Mouse (Mus musculus): ENCODE data around the gene Sppl2b.
"Not testable (repeated sequence)": the region's sequence is repeated elsewhere in the genome, so short reads cannot be mapped to it uniquely, and the experiment has no call there.

Gene Sppl2b

DNA sequence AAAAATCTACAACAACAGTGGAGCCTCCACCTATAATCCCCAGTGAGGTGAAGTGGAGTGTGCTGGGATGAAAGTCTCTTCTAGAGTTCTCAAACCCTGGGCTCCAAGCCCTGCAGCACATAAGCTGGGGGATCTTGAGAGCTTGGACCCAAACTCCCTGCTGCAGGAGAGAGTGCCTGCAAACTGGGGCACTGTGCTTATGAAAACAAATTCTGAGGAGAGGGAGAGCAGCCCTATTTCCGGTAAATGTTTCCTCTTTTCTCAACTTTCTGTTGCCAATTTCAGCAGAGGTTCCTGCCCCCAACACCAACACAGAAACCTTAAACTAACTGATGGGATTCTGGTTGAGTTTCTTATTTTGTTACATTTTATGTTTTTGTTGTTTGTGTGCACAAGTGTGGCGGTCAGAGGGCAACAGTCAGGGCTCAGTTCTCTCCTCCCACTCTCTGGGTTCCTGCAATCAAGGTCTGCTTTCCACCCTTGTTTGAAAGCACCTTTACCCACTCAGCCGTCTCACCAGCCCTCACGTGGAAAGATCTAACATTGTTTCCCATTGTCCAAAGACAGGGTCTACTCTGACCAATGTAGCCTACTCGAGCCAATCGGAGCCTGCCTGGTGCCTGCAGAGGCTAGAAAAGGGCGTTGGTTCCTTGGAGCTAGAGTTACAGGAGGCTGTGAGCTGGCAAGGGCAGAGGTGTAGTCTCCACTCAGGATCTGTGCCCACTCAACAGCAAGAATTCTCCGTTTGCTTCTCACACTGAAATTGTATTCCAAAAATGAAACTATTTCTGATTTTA lies 31.0 kb upstream of the Sppl2b start:
- no peak for DNase-seq (ENCODE audit: low spot score)

DNA sequence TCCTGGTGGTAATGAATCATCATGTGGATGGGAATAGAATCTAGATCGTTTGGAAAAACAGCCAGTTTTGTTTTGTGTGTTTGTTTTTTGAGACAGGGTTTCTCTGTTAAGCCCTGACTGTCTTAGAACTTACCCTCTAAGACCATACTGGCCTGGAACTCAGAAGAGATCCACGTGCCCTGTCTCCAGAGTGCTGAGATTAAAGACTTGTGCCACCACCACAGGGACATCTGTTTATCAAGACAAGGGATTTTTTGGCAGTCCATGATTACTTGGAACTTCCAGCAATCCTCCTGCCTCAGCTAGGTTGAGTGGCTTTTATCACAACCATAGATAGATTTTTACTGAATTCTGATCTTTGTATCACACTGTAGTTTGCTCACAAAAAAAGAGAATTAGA lies 30.2 kb upstream of the Sppl2b start:
- DNase-seq (ENCODE audit: low spot score) = no peak

DNA sequence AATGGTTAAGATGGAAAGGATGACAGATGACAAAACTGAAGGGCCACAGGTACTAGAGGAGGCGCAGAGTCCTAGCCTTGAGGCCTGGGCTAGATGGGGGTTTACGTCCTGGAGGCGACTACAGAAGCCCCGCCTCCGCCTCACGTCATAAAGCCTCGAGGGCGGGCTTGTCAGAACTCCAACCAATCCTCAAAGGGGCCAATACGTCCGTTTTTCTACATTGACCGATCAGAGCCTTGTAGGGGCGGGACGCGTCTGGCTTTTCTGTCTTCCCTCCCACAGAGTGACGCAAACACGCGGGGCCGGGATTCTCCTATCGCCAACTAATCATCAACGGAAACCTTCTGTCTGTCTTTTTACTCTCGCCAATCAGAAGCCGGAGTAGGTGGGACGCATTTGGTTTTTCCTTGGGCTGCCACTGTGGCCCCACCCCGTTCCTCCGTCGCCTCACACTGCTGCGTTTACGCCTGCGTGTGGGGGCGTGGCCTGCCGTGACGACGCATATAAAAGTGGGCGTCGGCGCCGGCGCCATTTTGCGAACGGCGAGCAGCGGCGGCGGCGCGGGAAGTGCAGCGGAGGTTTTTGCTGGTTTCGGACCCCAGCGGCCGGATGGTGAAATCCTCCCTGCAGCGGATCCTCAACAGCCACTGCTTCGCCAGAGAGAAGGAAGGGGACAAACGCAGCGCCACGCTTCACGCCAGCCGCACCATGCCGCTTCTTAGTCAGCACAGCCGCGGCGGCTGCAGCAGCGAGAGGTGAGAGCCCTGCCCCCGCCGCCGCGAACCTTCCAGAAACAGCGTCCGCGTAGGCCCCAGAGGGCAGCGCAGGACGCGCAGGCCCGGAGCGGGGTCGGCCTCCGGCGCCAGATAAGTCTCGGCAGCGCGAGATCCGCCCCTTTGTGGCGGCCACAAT lies 28.7 kb upstream of the Sppl2b start, which contains the start of gene Oaz1:
Oaz1 (plus strand) TSS at position 506 of the 912 bp plus-strand sequence.
- DNase-seq (ENCODE audit: low spot score) = peak; percentile 99

DNA sequence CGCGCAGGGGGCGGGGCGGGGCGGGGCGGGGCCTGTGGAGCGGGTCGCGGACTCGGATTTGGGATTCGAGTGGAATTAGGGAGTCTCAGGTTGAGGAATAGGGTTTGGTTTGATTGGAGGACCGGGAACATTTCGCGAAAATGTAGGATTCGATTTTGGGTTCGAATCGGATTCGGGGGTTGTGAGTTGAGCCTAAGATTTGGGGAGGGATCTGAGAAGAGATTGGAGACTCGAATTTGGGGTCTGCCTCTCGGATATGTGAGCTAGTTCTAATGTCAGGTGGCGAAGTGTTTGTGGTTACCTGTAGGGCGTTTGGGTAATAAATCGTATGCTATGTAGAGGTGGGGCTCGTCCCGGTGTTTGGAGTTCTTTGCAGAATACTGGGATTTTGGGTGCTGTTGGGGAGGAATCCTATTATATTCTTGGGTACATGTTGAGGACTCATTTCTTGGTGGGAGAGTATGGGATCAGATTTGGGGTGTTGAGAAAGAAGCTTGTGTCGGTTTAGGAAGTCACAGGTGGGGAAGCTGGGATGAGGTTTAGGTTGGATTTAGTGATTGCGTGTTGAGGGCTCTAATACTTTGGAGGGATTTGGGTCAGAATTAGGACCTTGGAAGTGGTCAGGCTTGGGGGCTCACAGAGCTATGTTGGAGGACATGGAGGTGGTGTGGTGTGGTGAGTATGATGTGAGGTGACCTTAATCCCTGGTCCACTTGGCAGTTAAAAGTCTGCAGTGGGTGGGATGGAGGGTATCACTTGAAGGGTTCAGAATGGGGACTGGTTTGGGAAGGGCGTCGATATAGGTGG lies 27.8 kb upstream of the Sppl2b start:
- no peak for DNase-seq (ENCODE audit: low spot score)

DNA sequence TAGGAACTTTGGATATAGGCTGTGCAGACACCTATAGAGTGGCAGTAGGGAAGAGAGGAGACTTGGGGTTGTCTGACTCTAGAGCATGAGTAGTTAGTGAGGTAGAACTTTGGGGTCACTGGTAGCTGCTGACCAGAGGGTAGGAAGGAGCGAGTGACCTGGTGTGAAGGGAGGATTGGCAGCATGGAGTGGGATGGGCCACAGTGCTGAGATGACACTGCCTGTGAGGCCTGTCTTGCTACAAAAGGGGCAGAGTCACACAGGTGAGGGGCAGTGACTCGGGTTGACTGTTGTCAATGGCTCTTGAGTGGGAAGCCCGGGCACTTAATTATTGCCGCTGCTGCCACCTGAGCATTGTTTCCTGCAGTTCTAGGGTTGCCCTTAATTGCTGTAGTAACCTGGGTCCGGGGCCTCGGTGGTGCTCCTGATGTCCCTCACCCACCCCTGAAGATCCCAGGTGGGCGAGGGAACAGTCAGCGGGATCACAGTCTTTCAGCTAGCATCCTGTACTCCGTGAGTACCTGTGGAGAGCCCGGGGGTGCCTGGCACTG lies 27.1 kb upstream of the Sppl2b start:
- DNase-seq (ENCODE audit: low spot score) = no peak

DNA sequence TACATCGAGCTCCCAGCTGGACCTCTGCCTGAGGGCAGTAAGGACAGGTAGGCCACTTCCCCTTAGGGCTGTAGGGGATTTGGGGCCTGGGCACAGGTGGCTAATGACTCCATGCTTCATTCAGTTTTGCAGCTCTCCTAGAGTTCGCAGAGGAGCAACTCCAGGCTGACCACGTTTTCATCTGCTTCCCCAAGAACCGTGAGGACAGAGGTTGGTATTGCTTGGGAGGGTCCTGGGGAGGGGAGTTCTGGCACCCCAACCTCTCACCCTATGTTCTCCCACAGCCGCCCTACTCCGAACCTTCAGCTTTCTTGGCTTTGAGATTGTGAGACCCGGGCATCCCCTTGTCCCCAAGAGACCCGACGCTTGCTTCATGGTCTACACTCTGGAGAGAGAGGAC lies 26.5 kb upstream of the Sppl2b start:
- not testable (repeated sequence) for DNase-seq (ENCODE audit: low spot score)

DNA sequence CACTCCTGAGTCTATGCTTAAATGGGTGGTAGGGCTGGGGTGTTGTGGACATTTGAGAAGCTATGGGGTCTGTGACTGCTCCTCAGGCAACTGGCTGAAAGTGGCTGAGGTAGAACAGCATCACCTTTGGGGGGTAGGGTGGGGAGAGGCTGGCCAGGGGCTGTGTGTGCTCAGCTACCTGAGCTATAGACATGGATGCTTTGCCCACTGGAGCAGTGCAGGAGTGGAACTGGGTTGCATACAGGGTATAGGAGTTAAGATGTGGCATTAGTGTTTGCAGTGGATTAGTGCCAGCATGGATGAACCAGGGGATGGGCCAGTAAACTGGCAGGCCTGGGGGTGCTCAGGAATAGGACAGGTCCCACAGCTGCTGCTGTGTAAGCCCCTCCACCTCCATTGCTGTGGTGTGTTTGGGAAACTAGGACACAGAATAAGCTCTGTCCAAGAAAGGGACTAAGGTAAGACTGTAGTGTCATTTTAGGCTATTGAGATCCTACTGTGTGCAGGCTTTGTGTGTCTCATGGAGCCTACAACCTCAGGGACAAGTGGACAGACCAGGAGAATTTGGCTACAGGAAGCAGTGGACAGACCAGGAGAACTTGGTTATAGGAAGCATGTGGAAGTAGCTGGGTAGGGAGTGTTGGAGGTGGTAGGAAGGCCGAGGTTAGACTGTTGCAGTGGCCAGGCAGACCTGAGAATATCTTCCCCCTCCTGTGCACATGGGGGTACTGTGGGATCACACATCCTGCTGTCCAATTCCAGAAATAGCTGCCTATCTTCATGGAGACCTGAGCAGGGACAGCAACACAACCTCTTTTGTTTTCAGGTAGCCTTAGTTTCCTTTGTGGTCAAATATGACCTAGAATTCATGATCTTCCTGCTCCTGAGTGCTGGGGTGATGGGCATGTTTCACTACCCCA lies 25.5 kb upstream of the Sppl2b start:
- no peak for DNase-seq (ENCODE audit: low spot score)

DNA sequence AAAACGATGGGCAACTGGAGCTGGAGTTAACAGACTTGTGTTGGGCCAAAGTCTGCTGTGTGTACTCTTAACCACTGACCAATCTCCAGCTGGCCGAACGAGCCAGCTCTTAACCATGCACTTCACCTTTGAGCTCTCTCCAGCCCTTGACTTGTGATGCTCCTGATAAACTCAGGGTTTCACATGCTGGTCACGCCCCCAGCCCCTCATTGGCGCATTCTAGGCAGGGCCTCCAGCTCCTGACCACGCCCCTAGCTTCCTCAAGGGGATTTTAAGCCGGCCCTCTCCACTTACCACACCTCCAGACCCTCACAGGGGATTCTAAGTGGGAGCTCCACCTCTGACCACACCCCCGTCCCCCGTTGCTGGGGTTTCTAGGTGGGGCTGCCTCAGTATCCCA lies 23.9 kb upstream of the Sppl2b start:
- DNase-seq (ENCODE audit: low spot score) = no peak

DNA sequence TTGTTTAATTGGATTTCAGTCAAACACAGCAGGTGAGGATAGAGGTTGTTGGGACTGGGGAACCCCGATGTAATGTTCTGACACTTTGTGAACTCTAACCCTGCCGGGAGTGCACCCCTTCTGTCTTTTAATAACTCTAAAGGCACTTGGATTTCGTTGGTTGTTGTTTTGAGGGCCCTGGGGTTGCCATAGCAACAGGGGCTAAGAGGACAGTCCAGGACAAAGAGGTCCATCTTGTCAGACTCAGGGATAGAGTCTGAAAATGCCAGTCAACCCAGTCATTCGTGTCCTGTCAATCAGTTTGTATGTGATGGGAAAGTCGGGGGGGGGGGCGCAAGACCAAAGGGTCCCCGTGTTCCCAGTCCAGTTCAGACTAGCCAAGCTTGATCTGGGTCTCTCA lies 22.3 kb upstream of the Sppl2b start:
- no peak for DNase-seq (ENCODE audit: low spot score)

DNA sequence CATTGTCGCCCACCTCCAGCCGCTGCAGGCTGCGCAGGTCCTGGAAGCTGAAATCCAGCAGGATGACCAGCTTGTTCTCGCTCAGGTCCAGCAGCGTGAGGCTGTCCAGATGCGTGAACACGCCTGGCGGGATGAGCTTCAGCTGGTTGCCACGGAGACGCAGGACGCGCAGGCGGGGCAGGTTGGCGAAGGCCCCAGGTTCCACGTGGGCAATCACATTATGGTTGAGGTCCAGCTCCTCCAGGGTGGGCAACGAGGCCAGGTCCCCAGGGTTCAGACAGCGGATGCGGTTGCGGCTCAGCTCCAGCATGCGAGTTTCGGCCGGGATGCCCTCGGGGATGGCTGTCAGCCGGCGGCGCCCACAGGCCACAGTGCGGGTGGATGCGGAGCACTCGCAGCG lies 19.5 kb upstream of the Sppl2b start:
- no peak for DNase-seq (ENCODE audit: low spot score)

DNA sequence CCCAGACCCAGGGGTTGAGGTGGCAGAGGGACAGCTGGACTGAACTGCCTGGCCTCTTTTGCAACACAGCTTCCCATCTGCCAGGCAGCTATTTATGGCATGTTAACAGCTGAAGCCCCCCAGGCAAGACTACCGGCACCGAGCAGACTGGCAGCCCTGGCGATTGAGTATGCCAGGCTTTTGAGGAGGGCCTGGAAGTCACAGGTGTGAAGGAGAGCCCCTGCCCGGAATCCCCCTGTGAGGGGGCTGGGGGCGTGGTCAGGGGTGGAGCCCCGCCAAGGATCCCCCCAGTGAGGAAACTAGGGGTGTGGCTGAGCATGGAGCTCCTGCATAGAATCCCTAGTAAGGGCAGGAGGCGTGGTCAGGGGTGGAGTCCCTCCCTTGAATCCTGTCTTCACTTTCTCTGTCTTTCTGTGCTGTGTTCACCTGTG lies 18.1 kb upstream of the Sppl2b start:
- no peak for DNase-seq (ENCODE audit: low spot score)

DNA sequence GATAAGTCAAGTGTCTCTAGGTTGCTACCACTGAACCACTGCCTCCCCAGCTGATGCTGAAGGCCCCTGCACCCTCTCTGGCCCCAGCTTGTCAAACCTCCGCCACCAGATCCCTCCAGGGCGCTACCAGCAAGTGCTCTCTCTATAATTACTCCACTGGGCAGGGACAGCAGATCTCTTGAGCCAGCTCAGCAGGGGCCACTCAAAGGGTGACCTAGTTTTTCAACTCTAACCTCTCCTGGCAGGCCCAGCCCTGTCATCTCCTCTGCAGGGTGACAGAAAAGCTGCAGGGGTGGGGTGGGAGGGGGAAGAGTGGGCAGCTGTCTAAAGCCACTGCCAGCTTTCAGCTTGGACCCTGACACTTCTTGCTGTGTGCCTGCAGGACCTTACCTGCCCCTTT lies 17.2 kb upstream of the Sppl2b start:
- DNase-seq (ENCODE audit: low spot score) = no peak

DNA sequence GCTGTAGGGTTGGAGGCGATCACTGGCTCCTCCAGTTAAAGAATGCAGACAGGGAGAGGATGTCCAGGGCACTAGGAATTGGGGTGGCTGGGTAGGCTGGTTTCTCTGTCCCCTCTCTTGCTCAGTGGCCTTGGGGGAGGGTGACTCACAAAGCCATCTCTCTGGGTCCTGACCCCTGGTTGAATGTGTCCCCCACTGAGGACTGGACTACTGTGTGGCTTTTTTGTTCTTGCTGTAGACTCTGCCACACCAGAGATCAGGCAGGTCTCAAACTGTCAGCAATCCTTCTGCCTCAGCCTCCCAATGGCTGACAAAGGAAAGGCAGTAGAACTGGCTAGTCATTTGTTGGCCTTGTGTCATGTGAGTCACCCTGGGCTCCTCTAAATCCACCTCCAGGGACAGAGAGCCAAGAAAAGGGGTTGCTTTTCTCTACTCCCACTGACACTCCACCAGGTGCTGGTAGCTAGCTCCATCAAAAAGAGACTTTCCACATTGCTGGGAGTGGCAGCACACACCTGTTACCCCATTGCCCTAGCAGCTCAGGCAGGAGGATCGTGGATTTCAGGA lies 16.6 kb upstream of the Sppl2b start:
- no peak for DNase-seq (ENCODE audit: low spot score)

DNA sequence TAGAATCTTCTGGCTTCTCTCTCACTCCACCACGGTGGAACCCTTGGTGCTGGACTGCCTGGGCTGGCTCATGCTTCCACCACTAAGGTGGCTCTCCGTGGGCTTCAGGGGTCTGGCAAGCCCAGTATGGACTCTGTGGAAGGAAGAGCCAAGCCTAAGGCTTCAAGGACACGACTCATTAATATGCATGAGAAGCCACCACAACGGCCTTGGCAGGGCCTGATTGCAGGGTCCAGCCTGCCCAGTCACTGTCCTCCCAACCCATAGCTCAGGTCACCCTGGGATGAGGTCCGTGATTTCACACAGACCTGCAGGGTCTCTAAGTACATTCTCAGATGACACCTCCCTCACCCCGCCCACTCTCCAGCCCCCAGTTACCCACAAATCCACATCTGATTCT lies 15.2 kb upstream of the Sppl2b start:
- no peak for DNase-seq (ENCODE audit: low spot score)

DNA sequence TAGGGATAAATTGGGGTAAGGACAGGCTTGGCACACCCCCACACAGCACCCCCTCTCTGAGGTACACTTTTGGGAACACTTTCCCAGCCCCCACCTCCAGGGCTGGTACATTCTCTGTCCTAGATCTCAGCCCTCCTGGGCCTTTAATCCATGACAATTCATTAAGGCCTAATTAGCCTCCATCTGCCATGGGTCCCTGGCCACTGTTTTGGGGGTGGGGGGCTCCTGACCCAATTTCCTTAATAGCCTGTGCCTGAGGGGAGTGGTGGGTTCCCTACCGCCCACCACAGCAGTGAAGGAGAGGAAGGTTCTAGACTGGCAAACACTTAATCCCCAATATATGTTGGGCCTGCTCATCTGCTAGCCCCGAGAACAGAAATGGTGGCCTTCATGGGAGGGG lies 13.4 kb upstream of the Sppl2b start:
- DNase-seq (ENCODE audit: low spot score) = no peak

DNA sequence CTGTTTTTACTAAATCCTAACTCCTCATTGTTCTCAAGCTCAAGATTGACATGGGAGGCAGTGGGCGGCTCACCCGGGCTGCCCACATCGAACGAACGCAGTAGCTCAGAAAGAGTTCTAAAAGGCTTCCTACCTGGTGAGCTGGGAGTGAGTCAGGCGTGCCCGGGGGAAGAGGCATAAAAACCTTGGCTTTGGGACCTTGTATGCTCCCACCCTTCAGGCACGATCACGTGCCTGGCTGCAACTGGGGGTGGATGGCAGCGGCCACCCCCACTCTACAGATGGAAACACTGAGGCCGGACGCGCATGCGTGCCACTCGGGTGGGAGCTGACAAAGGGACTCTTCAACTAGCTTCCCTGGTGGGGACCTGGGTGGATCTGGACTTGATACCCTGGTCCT lies 12.7 kb upstream of the Sppl2b start:
- DNase-seq (ENCODE audit: low spot score) = no peak

DNA sequence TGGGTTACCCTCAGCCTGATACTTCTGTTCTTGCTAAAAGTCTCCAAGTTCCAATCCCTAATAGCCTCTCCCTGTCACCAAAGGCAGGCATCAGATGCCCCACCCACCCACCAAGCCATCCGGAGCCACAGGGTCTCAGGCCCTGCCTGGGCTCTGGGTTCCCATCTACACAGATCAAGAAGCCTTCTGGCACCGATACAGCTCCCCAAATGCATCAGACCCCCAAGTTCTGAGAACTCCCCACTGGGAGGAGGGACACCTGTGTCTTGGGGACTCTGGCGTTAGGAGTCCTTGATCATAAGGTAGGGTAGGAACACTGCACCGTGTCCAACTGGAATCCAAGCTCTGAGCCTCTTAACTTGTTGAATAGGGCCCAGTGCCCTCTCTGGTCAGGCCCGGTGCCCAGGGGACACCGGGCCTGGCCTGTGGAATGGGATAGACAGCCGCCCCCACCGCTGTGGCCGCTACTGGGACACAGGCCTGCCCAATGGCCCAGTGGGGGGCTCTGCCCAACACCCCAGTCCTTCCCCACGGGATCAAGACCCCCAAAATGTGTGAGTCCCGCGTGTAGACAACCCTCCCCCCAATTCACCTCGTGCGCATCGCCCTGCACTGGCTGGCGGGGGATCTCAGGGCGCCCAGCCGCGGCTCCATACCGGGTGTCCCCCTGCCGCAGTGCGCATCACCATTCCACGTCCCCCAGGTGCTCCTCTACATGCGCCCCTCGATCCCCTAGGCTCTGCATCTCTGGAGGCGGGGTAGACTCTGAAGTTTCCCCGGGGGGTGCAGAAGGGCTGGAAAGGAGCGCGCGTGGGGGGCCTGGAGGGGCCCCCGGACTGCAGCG lies 11.8 kb upstream of the Sppl2b start:
- no peak for DNase-seq (ENCODE audit: low spot score)

DNA sequence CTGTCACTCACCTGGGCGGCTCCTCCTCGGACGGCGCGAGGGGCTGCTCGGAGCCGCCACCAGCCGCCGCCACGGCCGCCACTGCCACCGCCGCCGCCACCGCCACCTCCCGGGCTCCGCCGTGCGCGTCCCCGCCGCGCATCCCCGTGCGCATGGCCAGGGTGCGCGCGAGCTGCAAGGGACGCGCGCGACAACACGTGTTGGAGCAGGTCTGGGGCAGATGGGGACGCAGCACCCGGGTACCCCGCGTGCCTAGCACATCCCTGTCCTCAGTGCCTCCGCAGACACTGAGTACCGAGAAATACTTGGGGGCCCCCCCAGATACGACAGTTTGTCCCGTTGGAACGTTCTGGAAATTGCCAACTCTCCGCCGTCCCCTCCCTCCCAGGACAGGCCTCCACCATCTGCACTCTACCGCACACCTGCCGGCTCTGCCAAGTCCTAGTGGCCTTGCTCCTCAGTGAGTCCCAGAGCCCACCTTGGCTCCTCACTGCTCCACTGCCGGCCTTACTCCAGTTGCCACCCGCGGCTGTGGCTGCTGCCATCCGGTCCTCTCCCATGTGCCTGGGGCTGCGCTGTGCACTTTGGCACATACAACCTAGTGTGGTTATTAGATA lies 11.0 kb upstream of the Sppl2b start, which contains the start of gene Lingo3:
Lingo3 (minus strand) TSS at position 109 of the 617 bp plus-strand sequence.
- DNase-seq (ENCODE audit: low spot score) = no peak

DNA sequence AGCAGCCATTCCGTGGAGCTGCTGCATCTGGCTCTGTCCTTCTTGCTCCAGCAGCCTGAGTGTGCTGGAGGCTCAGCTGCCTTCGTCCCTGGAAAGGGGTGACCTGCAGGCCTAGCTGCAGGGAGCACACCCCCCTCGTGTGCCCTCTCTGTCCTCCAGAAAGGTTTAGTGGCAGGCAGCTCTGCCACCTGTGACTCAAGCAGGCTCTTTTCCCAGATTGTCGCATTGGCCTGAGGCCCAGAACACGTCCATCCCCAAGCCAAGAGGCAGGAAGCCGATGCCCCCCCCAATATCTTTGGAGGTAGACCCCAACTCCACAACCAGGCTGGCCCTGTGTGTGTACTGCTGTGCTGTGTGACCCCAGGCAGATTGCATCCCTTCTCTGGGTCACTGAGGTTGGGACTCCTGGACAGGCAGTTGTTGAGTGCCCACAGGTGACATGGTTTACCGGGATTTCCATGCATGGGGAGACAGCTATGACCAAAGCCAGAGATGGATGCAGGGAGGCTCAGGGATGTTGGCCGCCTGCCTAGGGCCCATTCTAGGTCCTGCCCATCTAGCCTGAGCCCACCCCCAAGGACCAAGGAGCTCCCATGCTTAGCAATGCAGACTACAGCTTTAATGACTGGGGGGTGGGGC lies 9.9 kb upstream of the Sppl2b start:
- no peak for DNase-seq (ENCODE audit: low spot score)

Measured in T-cell, adult 2 months (primary cell).